Mouse (Mus musculus) megakaryocyte-erythroid progenitor cell, adult 5-6 weeks (primary cell): ENCODE data around the gene Syt1. TPM values are rescaled to one million over a fixed set of nuclear protein-coding genes. Genes with fewer than 3 reads are reported as not detected.

ENCODE experiments used
- ATAC-seq: replicated peaks from 2 replicates; pipeline ENCODE4 v1.8.0; 2016; ENCODE audit warnings: mild to moderate bottlenecking, inconsistent platforms; ENCODE audit not compliant: severe bottlenecking, poor library complexity, low FRiP score, low TSS enrichment
- total RNA-seq, 2 experiments: library from RNA; stranded (forward) in 1 of 2; stranded (reverse) in 1 of 2; fragments of 200-1000, 215-1000 nt in 1 of 2; fragments of >200 nt in 1 of 2; fragmentation: Nextera tagmentation in 1 of 2; gene quantifications; 2 replicates each; pipeline ENCODE4 v1.2.3; 2014 to 2017

Gene Syt1
- total RNA-seq, 2 experiments from 2014 or later = not detected

DNA sequence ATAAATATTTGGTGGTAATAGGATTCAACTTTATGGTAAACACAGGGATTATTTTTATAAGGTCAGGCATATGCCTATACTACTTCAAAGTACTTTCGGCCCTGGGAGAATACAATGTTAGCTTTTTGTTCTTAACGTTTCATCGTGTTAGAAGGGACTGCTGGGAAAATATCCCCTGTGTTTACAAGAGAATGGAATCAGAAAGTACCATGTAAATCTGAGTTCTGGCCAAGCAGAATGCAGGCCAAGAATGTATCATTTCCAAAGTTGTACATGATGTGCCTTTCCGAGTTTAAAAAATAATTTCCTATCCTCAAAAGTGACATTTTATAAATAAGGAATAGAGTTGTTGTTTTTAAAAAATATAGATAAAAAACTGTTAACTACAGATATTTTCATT lies 121.7 kb downstream of the Syt1 start:
- ATAC-seq = no peak

DNA sequence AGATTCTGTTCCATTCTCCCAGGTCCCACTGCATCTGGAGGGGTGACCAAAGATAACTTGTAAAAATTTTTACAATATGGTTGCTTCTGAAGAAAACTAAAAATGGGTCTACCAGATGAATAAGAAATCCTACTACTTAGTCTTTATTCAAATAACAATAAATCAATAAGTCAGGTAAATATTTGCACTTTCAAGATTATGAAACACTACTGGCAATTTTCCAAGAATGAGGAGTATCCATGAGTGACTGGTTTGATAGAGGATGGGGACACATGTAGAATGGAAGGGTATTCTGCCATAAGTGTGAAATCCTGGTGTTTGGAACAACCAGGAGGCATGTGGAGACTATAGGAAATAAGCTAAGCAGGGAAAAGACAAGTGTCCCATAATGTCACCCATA lies 124.0 kb downstream of the Syt1 start:
- ATAC-seq = no peak

GRCm38 (mm10) chr10:108885769-108886168 lies 125.0 kb downstream of the Syt1 start:
- no peak for ATAC-seq

DNA sequence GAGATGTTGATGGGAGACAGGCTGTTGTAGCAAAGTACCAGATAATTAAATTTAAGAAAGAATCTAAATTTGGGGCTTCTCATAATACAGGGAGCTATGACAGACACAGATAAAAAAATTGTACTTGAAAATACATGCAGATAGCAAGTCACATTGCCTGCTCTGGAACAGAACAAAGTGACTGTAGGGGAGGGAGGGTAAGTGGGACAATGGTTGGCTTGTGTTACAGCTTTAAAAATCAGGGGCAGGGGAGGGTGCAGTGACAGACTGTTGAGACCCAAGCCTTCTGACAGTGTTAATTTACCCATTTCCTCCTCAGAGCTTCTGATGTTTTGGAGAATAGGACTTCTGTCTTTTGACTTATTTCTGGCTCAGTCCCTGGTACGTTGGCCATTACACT lies 126.3 kb downstream of the Syt1 start:
- ATAC-seq = no peak

DNA sequence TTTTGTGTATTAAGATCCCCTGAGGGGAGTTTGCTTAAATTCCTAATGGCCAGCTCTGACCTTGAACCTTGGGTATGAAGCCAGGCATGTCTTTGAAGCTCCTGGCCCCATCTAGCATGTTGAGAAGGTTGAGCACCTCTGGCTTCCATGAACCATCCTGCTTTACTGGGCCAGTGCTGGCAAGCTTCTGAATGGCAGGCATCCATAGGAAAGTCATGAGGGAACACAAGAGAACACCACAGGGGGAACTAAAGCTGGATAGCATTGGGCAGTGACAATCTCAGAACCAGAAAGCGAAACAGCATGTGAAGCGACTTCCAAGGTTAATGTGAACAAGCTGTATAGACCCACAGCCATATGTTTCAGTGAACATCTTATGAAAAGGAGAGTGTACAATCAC lies 130.4 kb downstream of the Syt1 start:
- ATAC-seq = no peak

DNA sequence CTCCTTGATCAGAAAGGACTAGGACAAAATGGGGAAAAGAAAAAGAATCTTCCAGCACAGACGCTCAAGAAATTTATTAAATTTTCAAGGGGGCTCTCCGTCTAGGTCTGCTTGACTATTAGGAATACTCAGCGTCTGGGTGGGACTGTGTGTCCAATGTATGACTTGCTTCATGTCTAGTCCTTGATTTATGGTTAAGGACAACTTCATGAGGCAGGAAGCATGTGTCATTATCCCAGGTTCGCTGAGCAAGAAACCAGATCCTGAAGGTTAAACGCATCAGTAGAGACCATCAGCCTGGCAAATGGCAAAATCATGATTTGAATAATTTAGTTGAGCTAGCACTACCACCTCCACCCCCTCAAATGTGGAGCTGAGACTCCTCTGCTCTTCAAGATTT lies 135.1 kb downstream of the Syt1 start:
- ATAC-seq = no peak

- ATAC-seq = no peak
These were observed 136.1 kb downstream of the Syt1 start for GRCm38 (mm10) chr10:108874687-108875086.

DNA sequence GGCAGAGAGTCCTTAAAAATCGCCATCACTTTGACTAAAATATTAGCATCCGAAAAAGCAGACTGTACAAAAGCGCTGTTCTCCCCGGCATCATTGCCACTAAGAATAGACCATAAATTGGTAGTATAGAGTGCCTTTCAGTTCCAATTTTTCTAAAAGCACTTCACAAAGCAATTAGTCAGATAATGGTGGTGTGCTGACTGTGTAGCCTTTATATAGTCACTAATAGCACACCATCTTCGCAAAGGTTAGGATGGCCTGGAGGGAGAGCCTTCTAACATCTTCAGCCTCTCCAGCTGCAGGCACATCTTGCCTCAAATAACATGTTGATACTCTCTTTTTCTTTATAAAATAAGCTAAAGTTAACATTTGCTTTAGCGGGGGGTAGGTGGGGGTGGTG lies 138.4 kb downstream of the Syt1 start:
- ATAC-seq = no peak

DNA sequence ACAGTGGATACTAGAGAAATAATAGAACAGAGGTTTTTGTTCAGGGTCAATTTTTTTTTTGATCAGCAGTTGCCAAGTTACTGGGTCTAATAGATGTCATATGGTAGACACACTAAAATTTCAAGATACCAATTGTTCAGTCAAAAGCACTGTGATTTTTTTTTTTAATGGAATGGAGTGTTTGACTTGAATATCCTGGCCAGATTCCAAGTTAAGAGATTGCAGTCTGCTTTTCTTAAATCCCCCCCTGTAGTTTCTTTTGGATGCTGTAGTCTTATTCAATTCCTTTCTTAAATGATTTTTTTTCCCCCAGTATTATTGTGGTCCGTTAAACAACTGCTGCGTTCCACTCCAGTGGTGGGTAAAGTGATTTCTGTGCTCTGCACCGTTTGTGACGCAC lies 140.2 kb downstream of the Syt1 start:
- no peak for ATAC-seq

GRCm38 (mm10) chr10:108868136-108868535 lies 142.6 kb downstream of the Syt1 start:
- no peak for ATAC-seq

- ATAC-seq = no peak
These were observed 143.6 kb downstream of the Syt1 start for GRCm38 (mm10) chr10:108867202-108867601.

- no peak for ATAC-seq
These were observed 145.2 kb downstream of the Syt1 start for GRCm38 (mm10) chr10:108865586-108865985.

GRCm38 (mm10) chr10:108855986-108856385 lies 154.8 kb downstream of the Syt1 start:
- no peak for ATAC-seq

- ATAC-seq = no peak
These were observed 158.0 kb downstream of the Syt1 start for GRCm38 (mm10) chr10:108852757-108853156.

DNA sequence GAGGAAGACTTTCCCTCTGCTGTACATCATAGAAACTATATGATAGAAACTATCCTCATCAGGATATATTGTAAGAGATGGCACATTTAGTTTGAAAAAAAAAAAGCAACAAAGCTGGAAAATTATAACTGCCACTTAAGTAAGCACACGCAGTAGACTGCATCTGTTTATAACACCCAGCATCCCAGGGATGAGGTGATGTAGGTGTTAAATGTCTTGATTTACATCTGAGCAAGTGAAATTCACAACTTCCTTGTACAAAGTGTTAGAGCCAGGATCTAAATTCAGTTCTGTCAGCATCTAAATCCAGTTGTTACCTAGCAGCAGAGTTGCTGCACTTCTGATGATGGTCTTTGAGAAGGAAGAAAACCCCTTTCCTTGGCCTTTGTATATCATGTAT lies 173.3 kb downstream of the Syt1 start:
- ATAC-seq = no peak

DNA sequence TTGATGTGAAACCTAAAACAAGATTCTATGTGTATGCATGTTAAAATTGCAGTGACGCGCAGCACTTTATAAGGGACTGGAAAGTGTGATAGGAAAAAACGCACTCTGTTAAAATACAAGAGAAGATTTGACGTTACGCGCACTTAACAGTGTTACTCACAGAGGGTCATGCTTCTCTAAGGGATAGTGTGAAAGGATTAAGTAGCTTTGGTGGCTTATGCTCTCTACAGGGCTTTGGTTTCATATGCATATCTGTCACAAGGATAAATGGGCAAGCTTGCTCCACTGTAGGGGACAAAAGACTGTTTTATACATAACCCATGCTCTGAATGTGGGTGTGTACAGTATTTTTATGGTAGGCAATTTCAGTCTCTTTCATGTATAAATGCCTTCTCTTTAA lies 178.5 kb downstream of the Syt1 start:
- ATAC-seq = no peak

- ATAC-seq = no peak
These were observed 179.0 kb downstream of the Syt1 start for GRCm38 (mm10) chr10:108831801-108832200.

- ATAC-seq = no peak
These were observed 188.5 kb downstream of the Syt1 start for GRCm38 (mm10) chr10:108822273-108822672.

DNA sequence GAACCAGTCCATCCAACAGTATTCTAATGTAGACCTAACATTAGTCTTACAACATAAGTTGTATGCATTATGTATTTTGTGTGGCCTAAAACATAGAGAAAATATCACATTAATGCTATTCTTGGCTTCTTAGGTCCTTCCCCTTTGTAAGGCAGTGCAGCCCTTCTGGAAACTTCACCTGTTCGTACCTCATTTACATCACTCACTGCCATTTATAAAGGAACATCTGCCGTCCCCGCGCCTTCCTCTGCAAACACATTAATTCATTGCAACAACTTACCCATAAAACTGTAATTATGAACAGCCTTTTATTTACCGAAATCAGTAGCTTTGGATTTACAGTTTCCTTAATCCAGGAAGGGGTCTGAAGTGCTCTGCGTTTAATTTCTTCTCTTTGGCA lies 195.4 kb downstream of the Syt1 start:
- ATAC-seq = no peak

- ATAC-seq = no peak
These were observed 206.4 kb downstream of the Syt1 start for GRCm38 (mm10) chr10:108804380-108804779.

GRCm38 (mm10) chr10:108800776-108801175 lies 210.0 kb downstream of the Syt1 start:
- ATAC-seq = no peak

GRCm38 (mm10) chr10:108798826-108799225 lies 212.0 kb downstream of the Syt1 start:
- ATAC-seq = no peak
